Mouse (Mus musculus) heart, adult 8-10 months (tissue): ENCODE results near the gene Rnf212b. TPM values are rescaled to one million over a fixed set of nuclear protein-coding genes. Genes with fewer than 3 reads are reported as not detected.
A peak's percentile ranks its signal among the peaks of the same experiment; 100 is the strongest.

Experiments
- DNase-seq: peaks from one replicate; pipeline ENCODE4 v3.0.0; 2022; ENCODE audit warnings: low spot score
- total RNA-seq, 4 experiments: library from RNA; stranded (reverse); gene quantifications; 2 replicates each; pipeline ENCODE4 v1.2.4; 2022

Rnf212b gene
- total RNA-seq, 4 experiments from 2014 or later: 0.25 to 0.49 (median 0.38) TPM; not detected in 1

- DNase-seq: no peak
Observed at GRCm38 (mm10) chr14:54874165-54874564, 60.2 kb downstream of the Rnf212b start.

- no peak for DNase-seq
Observed at GRCm38 (mm10) chr14:54875844-54876538, 62.0 kb downstream of the Rnf212b start.

DNA sequence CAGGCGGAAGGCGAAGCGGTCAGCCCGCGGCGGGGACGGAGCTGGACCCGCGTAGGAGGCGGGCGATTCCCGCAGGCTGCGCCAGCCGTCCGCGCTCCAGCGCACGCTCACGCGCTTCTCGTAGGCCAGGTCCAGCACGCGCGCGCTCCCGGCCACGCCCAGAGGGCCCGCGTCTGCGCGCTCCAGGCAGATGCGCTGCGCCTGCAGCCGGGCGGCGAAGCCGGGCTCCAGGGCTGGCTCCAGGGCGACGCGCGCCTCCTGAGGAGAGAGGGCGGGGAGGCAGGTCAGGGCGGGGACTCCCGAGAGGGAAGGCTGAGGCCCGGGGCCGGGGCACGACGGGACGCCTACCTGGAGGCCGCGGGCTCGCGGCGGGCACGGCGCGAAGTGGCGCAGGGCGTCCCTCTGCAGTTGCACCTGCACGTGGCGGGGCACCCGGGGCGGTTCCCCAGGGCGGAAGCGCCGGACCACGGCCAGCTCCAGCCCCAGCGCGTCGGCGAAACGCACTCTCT, 62.7 kb downstream of the Rnf212b start:
- peak; percentile 81 for DNase-seq

DNA sequence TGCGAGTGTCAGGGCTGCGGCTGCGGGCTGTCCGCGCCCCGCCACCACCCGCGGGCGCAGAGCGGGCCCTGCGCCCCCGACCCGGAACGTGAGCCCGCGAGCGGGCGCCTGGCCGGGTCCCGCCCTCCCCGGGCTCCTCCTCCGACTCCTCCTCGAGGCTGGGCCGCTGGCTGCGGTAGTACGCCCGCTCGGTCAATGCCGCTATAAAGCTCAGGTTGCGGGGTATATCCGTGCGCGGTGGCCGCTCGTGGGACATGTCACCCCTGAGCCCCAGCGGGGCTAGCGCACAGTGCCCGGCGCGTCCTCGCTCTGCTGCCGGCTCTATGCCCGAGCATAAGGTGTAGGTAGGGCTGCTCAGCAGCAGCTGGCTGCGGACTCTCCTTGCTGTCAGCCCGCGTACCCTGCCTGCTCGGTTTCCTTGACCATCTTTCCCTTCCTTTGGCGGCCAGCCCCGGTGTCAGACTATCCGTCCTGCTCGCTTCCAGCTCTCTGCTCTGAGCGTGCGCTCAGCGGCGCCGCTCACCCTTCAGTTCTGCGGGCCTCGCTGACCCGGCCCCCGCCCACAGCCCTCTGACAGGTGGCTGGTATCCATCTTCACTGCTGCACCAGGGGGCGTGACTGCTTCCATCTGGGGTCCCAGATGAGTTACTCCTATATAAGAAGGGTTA, 63.2 kb downstream of the Rnf212b start, which contains the start of gene Ppp1r3e:
Gene Ppp1r3e, minus strand, starts transcription at position 503 of the 668 bp plus-strand sequence.
- DNase-seq: peak; percentile 46

DNA sequence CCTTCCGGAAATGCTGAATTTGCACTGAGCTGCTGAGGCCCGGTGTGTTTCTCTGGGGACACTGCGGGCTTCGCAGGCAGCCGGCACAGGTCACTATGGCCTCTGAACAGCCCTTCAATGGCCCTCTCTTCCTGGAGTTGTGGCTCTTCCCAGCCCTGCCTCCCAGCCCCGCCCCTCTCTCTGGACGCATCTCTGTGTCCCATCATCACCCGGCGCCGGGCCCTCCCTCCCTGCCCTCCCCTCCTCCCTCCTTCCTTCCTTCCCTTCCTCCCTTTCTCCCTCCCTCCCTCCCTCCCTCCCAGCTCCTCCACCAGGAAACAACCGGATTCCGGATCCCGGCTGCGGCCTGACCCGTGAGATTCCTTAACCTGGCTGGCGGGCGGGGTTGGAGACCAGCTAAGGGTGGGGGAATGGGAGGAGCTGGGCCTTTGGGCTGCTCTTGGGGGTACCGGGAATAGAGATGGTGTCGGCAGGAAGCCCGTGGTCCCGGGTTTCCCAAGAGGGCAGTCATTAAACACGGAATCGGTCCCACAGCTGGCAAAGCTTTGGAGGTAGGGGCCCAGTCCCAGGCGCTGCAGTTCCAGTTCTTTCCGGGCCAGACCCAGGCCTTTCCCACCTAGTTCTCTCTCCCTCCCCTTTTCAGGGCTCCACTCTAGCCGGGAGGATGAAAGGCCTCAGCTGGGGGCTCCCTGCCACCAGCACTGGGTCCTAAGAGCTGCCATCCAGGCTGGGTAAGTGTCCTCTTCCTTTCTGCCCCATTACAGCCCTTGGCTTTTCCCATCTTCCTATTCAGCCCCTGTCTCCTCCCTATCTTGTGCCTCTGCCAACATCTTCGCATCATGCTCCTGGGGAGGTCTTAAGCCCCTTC, 69.4 kb downstream of the Rnf212b start, which contains the start of the genes Bcl2l2 and Gm20521:
Gene Bcl2l2, plus strand, starts transcription at position 224 of the 868 bp plus-strand sequence.
Gene Gm20521, plus strand, starts transcription at position 288 of the 868 bp plus-strand sequence.
- DNase-seq: peak; percentile 75

- no peak for DNase-seq
Observed at GRCm38 (mm10) chr14:54884022-54884712, 70.2 kb downstream of the Rnf212b start.

- DNase-seq: no peak
Observed at GRCm38 (mm10) chr14:54885309-54885708, 71.4 kb downstream of the Rnf212b start.

- DNase-seq: no peak
Observed at GRCm38 (mm10) chr14:54892200-54892599, 78.3 kb downstream of the Rnf212b start, which contains the start of gene Pabpn1. Gene Pabpn1, plus strand, starts transcription at chr14:54892500.

- DNase-seq: peak; percentile 100
Observed at GRCm38 (mm10) chr14:54893651-54894181, 79.8 kb downstream of the Rnf212b start.

DNA sequence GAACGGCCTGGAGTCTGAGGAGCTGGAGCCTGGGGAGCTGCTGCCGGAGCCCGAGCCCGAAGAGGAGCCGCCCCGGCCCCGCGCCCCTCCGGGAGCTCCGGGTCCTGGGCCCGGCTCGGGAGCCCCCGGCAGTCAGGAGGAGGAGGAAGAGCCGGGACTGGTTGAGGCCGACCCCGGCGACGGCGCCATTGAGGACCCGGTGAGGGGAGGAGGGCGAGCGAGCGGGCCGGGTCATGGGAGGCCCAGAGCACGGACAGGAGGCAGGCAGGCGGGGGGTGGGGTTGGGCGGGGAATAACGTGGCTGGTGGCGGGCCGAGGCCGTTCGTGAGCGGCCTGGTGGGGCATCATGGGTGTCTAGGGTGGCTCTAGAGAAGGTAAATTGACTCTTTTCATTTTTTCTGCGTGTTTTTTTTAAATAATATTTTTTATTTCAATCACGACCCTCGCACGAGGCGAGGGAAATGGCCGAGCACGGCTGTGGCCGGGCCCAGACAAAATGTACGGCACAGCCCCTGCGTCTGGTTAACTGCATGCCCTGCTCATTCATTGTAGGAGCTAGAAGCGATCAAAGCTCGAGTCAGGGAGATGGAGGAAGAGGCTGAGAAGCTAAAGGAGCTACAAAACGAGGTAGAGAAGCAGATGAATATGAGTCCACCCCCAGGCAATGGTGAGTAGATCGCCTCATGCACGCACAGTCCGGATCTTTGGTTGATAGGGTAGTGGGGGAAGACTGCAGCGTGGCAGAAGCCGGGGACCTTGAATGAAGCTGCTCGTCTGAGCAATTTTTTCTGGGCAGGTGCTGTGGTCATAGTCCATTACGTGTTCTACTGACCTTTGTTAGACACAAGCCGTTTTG, 80.6 kb downstream of the Rnf212b start:
- DNase-seq: peak; percentile 53

DNA sequence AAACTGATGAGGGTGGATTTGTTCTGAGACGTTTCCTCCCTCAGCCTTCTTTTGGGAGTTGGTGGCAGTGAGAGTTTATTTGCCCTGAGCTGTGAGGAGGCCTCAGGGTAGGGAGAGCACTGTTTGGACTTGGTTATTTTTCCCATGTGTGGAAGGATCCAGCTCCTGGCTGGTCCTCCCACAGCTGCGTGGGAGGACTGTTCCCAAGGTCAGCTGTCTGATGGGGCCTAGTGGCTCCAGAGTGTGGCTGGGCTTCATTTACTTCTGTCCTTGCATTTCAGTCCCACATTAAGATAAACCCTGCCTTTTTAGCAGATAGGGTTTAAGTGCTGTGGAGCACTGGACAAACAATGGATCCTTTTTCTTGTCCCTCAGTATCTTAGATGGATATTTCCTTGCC, 83.5 kb downstream of the Rnf212b start:
- no peak for DNase-seq

DNA sequence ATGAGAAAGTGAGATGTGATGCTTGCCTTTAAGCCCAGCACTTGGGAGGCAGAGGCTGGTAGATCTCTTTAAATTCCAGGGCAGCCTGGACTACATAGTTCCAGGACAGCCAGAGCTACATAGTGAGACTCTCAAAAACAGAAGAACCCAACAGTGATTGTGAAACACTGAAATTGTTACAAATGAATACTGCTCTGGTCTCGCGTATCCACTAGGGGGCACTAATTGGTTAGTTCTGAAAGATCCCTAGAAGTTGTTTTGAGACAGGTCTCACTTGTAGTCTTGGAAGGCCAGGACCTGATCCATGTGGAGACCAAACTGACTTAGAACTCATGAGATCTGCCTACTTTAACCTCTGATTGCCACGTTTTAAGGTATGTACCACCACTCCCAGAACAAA, 86.4 kb downstream of the Rnf212b start:
- peak; percentile 84 for DNase-seq

DNA sequence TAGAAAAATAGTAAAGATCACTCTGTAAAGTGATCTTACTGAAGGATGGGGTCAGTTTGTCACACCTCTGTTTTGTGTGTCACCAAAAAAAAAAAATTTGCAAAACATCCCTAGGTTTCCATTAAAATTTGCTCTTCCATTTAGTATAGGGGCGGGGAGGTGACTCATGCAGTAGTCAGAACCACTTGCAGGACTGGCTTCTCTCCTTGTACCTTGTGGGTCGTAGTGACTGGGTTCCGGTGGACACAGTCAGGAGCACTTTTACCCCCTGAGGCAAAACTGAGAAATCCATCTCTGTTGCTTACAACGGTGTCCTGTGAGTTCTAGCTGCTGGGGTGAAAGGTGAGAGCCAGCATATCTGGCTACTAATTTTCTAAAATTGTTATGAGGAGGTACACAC, 89.7 kb downstream of the Rnf212b start:
- no peak for DNase-seq

Other genes with a start within 250 kb of the Rnf212b start
- 1 to 10 TPM; 4.6 to 5.2 (median 4.7) TPM for gene Ajuba, start 236.6 kb upstream of the Rnf212b start, total RNA-seq
- gene 4931414P19Rik, start 208.1 kb upstream of the Rnf212b start, total RNA-seq: 1 to 10 TPM; 2.7 to 5.8 (median 4.7) TPM
- 100 to 1,000 TPM; 177 to 185 (median 182) TPM for gene Psmb5, start 196.1 kb upstream of the Rnf212b start, total RNA-seq
- gene Psmb11, start 192.7 kb upstream of the Rnf212b start, total RNA-seq: not detected
- not detected for gene Gm17606, start 173.2 kb upstream of the Rnf212b start, total RNA-seq
- under 1 TPM; 0.08 to 0.57 (median 0.12) TPM for gene Cdh24, start 172.8 kb upstream of the Rnf212b start, total RNA-seq
- 10 to 100 TPM; 12.9 to 15.3 (median 13.3) TPM for gene 1700123O20Rik, start 127.9 kb upstream of the Rnf212b start, total RNA-seq
- gene Acin1, start 127.2 kb upstream of the Rnf212b start, total RNA-seq: 10 to 100 TPM; 63.8 to 81.1 (median 74.3) TPM
- gene Gm29776, start 115.3 kb upstream of the Rnf212b start, total RNA-seq: not detected
- not detected for gene Cebpe, start 102.0 kb upstream of the Rnf212b start, total RNA-seq
- 1 to 10 TPM; 1.5 to 2.3 (median 2.0) TPM for gene Slc7a8, start 32.2 kb upstream of the Rnf212b start, total RNA-seq
- 1 to 10 TPM; 6.4 to 9.8 (median 7.5) TPM for gene Homez, start 56.8 kb downstream of the Rnf212b start, total RNA-seq
- 1 to 10 TPM; 2.9 to 4.2 (median 3.3) TPM for gene Ppp1r3e, start 63.4 kb downstream of the Rnf212b start, total RNA-seq
- gene Bcl2l2, start 69.2 kb downstream of the Rnf212b start, total RNA-seq: 10 to 100 TPM; 44.7 to 52.4 (median 45.5) TPM
- 10 to 100 TPM in 1 of 4 experiments, 1 to 10 TPM in 3; 3.4 to 11.8 (median 7.9) TPM for gene Gm20521, start 69.3 kb downstream of the Rnf212b start, total RNA-seq
- gene Pabpn1, start 78.4 kb downstream of the Rnf212b start, total RNA-seq: 10 to 100 TPM; 37.3 to 54.4 (median 50.2) TPM
- gene Slc22a17, start 99.0 kb downstream of the Rnf212b start, total RNA-seq: 1 to 10 TPM; 1.7 to 3.6 (median 2.6) TPM
- gene Efs, start 112.0 kb downstream of the Rnf212b start, total RNA-seq: 1 to 10 TPM; 1.6 to 2.6 (median 2.2) TPM
- not detected for gene Il25, start 118.6 kb downstream of the Rnf212b start, total RNA-seq
- gene Cmtm5, start 122.1 kb downstream of the Rnf212b start, total RNA-seq: 1 to 10 TPM in 1 of 4 experiments, under 1 TPM in 1, not detected in 2; 0.41 to 1.2 TPM
- over 10,000 TPM; 18,156 to 23,973 (median 22,335) TPM for gene Myh6, start 152.8 kb downstream of the Rnf212b start, total RNA-seq
- not detected for gene Gm17428, start 162.8 kb downstream of the Rnf212b start, total RNA-seq
- gene Myh7, start 180.5 kb downstream of the Rnf212b start, total RNA-seq: 1,000 to 10,000 TPM; 1,453 to 2,519 (median 2,136) TPM
- 10 to 100 TPM; 22.3 to 31.5 (median 25.9) TPM for gene Ngdn, start 201.3 kb downstream of the Rnf212b start, total RNA-seq